Mouse (Mus musculus) liver, adult 2 months (tissue): ENCODE measurements around the gene Zbtb4. TPM values are rescaled to one million over a fixed set of nuclear protein-coding genes. Genes with fewer than 3 reads are reported as not detected.

ENCODE experiments used
- DNase-seq: peaks from one replicate; pipeline ENCODE4 v3.0.0-alpha.2; 2011; ENCODE audit warnings: low read depth, low spot score; ENCODE audit errors: extremely low read depth
- H3K27ac ChIP-seq: fragments of 200-500 bp; replicated peaks from 2 replicates; pipeline ENCODE4 v1.5.1; 2012; ENCODE audit warnings: low read depth, mild to moderate bottlenecking, control low read depth, inconsistent platforms, low read length; ENCODE audit not compliant: insufficient read depth
- H3K27me3 ChIP-seq: fragments of 200-500 bp; 2 replicates; pipeline ENCODE4 v1.6.1; 2012; ENCODE audit warnings: mild to moderate bottlenecking, moderate library complexity, low read length, inconsistent platforms; ENCODE audit not compliant: control insufficient read depth, insufficient read depth
- H3K36me3 ChIP-seq: fragments of 200-500 bp; 2 replicates; pipeline ENCODE4 v1.6.1; 2012; ENCODE audit warnings: low read length, inconsistent platforms; ENCODE audit not compliant: control insufficient read depth, insufficient read depth
- H3K4me1 ChIP-seq: fragments of 200-500 bp; 2 replicates; pipeline ENCODE4 v1.6.1; 2011; ENCODE audit warnings: low read length; ENCODE audit not compliant: control insufficient read depth, insufficient read depth
- H3K4me3 ChIP-seq: fragments of 200-500 bp; 2 replicates; pipeline ENCODE4 v1.5.1; 2011; ENCODE audit warnings: low read depth, mild to moderate bottlenecking, control low read depth, low read length, moderate library complexity; ENCODE audit not compliant: insufficient read depth
- H3K79me2 ChIP-seq: fragments of 200-500 bp; 2 replicates; pipeline ENCODE4 v1.6.1; 2012; ENCODE audit warnings: inconsistent platforms, mild to moderate bottlenecking, low read length, moderate library complexity; ENCODE audit not compliant: control insufficient read depth, insufficient read depth
- H3K9ac ChIP-seq: fragments of 200-500 bp; 2 replicates; pipeline ENCODE4 v1.6.1; 2012; ENCODE audit warnings: low read depth, mild to moderate bottlenecking, control low read depth, inconsistent platforms, low read length
- CTCF ChIP-seq: fragments of 200-500 bp; IDR thresholded peaks from 2 replicates; pipeline ENCODE4 v1.5.1; 2011; ENCODE audit warnings: low read depth, low read length, control low read depth
- POLR2A ChIP-seq: fragments of 200-500 bp; IDR thresholded peaks from 2 replicates; pipeline ENCODE4 v1.6.1; 2011; ENCODE audit warnings: low read length, control low read depth; ENCODE audit not compliant: insufficient read depth; ENCODE audit errors: extremely low read depth
- WGBS: fragments of 180-500 bp; shearing (Covaris S2); methylation state at CpG from one replicate; pipeline ENCODE4 v1.1.7; 2018; 5-methylcytosine and 5-hydroxymethylcytosine counted together
- polyA plus RNA-seq: library from polyadenylated mRNA; depleted of rRNA; stranded (reverse); fragments of >200 nt; gene quantifications from 2 replicates; pipeline ENCODE4 v1.2.3, GENCODE M21; 2012
- total RNA-seq: library from RNA; depleted of rRNA; stranded (reverse); fragments of >200 nt; gene quantifications from 2 replicates; pipeline ENCODE4 v1.2.3, GENCODE M21; 2014

Zbtb4 gene
- total and polyA plus RNA-seq, 2 experiments, result 2.6 to 9.7 TPM

GRCm38 (mm10) chr11:69784793-69785272 is 19.1 kb downstream of the Zbtb4 start:
- DNase-seq, result peak; percentile 53
- peaks cover 6% of the 10 kb centered on the region; the same call in 1 of the 2 replicates for H3K4me1 ChIP-seq
- H3K4me3 ChIP-seq, result peak overlapping the region; percentile 15; the same call in 1 of the 2 replicates
- H3K79me2 ChIP-seq, result no peaks in the 10 kb centered on the region
- no peak overlapping the region for H3K27ac ChIP-seq
- no peaks in the 10 kb centered on the region for H3K27me3 ChIP-seq
- no peaks in the 10 kb centered on the region for H3K36me3 ChIP-seq
- no peak overlapping the region for H3K9ac ChIP-seq
- 14% methylated on average over 15 of the region's 15 CpGs for WGBS
- TF ChIP-seq POLR2A, result no peak
- no peak for TF ChIP-seq CTCF

DNA sequence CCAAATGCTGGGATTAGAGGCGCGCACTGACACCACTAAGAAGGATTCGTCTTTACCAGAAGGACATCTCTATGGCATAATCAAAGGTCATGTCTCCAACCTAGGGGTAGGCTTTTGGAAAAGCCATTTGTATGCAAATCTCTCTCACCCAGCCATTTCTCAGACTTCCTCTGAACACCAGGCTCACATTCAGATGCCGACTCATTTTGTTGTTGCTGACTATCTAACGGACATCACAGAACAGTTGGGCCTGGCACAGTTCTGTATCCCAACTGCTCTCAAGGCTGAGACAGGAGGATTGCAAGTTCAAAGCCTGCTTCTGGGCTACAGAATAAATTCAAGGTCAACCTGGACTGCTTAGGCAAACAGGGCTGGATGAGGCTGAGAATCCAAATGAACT is 21.6 kb downstream of the Zbtb4 start:
- H3K27me3 ChIP-seq, result no peaks in the 10 kb centered on the region
- TF ChIP-seq CTCF, result no peak
- TF ChIP-seq POLR2A, result no peak
- no peaks in the 10 kb centered on the region for H3K36me3 ChIP-seq
- 94% methylated on average over 5 of the region's 5 CpGs for WGBS
- DNase-seq, result no peak
- H3K9ac ChIP-seq, result no peak overlapping the region
- H3K4me1 ChIP-seq, result peaks cover 6% of the 10 kb centered on the region; the same call in 1 of the 2 replicates
- no peak overlapping the region for H3K27ac ChIP-seq
- H3K79me2 ChIP-seq, result no peaks in the 10 kb centered on the region
- H3K4me3 ChIP-seq, result no peak overlapping the region

DNA sequence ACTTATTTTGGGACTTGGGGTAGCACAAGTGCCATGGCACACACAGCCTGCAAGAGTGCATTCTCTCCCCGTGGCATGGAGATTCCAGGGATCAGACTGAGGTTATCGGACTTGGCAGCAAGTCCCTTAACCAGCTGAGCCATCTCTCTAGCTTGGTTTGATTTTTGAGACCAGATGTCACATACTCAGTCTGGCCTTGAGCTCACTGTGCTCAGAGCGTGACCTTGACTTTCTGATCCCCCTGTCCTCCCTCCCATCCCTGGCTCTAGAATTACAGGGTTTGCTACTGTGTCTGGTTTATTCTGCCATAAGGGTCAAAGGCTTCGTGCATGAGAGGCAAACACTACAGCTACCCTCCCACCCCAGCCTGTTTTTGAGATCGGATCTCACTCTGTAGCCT is 23.7 kb downstream of the Zbtb4 start:
- Histone ChIP-seq H3K36me3 (no peaks in the 10 kb centered on the region), H3K27me3 (no peaks in the 10 kb centered on the region), H3K9ac (no peak overlapping the region), H3K79me2 (no peaks in the 10 kb centered on the region), H3K27ac (peak overlapping the region; percentile 37; the same call in 1 of the 2 replicates), H3K4me1 (peaks cover 6% of the 10 kb centered on the region; the same call in 1 of the 2 replicates), H3K4me3 (no peak overlapping the region)
- WGBS, result 17% methylated on average over 5 of the region's 5 CpGs
- TF ChIP-seq CTCF, result no peak
- no peak for TF ChIP-seq POLR2A
- DNase-seq, result peak; percentile 81

GRCm38 (mm10) chr11:69791420-69791819 is 25.7 kb downstream of the Zbtb4 start:
- Histone ChIP-seq H3K36me3 (no peaks in the 10 kb centered on the region), H3K9ac (no peak overlapping the region), H3K79me2 (no peaks in the 10 kb centered on the region), H3K4me3 (no peak overlapping the region), H3K4me1 (peaks cover 6% of the 10 kb centered on the region; the same call in 1 of the 2 replicates), H3K27me3 (no peaks in the 10 kb centered on the region), H3K27ac (no peak overlapping the region)
- TF ChIP-seq POLR2A (no peak), CTCF (no peak)
- 80% methylated on average over 5 of the region's 5 CpGs for WGBS
- no peak for DNase-seq

- Histone ChIP-seq H3K4me3 (no peak overlapping the region), H3K36me3 (no peaks in the 10 kb centered on the region), H3K9ac (no peak overlapping the region), H3K4me1 (peaks cover 6% of the 10 kb centered on the region; the same call in 1 of the 2 replicates), H3K79me2 (no peaks in the 10 kb centered on the region), H3K27me3 (no peaks in the 10 kb centered on the region), H3K27ac (no peak overlapping the region)
- TF ChIP-seq CTCF, result no peak
- no peak for TF ChIP-seq POLR2A
- 79% methylated on average over 5 of the region's 5 CpGs for WGBS
- DNase-seq, result no peak
These were observed 27.7 kb downstream of the Zbtb4 start for GRCm38 (mm10) chr11:69793429-69793828.

DNA sequence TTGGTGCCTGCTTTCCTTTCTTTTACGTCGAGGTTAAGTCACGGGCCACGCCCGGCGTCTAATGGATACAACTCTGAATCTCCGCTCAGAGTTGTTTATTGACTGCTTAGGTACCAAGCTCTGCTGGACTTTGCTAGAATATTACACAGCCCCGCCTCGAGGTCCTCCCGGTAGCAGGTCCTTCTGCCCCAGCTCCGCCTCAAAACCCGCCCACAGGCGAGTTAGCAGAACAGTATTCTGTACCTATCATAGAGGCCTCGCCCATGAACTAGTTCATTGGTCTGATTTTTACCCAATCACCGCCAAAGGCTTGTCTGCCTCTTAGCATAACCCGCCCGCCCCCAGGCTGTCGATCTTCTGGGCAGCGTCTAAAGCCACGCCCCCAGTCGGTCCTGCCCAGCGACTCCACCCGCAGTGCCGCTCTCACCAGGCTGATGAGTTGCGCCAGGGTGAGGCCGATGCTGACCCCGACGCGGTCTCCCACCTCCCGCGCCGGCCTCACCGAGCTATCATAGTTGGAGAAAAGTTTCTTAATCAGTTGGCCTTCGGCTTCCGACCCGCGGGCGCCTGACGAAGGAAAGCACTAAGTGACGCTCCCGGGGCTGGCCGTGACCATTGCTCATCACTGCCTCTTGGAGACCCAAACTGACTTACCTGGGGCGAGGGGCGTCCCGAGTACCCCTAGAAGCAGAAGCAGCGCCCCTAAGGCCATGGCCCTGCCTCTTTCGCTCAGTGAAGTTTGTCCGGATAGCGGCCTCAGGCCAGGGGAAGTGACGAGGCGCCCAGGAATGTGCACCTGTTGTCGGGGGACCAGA is 29.7 kb downstream of the Zbtb4 start, which contains the start of gene Chrnb1:
Gene Chrnb1 (minus strand): TSS at position 776 of the 815 bp plus-strand sequence.
- H3K27me3 ChIP-seq, result no peaks in the 10 kb centered on the region
- H3K9ac ChIP-seq, result no peak within 1 kb of the TSS
- H3K36me3 ChIP-seq, result no peaks in the 10 kb centered on the region
- TF ChIP-seq POLR2A, result 0 out of 2 replicates have a peak, but pooled peaks have one; percentile 23
- no peak for TF ChIP-seq CTCF
- DNase-seq, result peak; percentile 98
- H3K27ac ChIP-seq, result no peak within 1 kb of the TSS
- WGBS, result 2% methylated on average over 52 of the region's 52 CpGs
- 0 out of 2 replicates have a peak, but pooled peaks cover 3% of the 10 kb centered on the region for H3K4me1 ChIP-seq
- H3K79me2 ChIP-seq, result no peaks in the 10 kb centered on the region
- H3K4me3 ChIP-seq, result peak within 1 kb of the TSS; percentile 54
